Mouse (Mus musculus): ENCODE measurements around the gene Tiam2. TPM values are rescaled to one million over a fixed set of nuclear protein-coding genes. Genes with fewer than 3 reads are reported as not detected.
"Not testable (repeated sequence)": the region's sequence is repeated elsewhere in the genome, so short reads cannot be mapped to it uniquely, and the experiment has no call there.

The Tiam2 gene
- total RNA-seq, 2 experiments from 2014 or later: 80.1 to 82.9 TPM

GRCm38 (mm10) chr17:3347800-3348199, 21.4 kb downstream of the Tiam2 start:
- H3K4me3 ChIP-seq: no peak overlapping the region
- H3K27ac ChIP-seq: no peak overlapping the region
- DNase-seq (ENCODE audit: extremely low spot score in 1 of 2, low spot score in 2 of 2): no peak
- TF ChIP-seq CTCF (IDR thresholded peaks at IDR 0.05): no peak
- intact Hi-C loops (cut with DNase I): no loop called here

DNA sequence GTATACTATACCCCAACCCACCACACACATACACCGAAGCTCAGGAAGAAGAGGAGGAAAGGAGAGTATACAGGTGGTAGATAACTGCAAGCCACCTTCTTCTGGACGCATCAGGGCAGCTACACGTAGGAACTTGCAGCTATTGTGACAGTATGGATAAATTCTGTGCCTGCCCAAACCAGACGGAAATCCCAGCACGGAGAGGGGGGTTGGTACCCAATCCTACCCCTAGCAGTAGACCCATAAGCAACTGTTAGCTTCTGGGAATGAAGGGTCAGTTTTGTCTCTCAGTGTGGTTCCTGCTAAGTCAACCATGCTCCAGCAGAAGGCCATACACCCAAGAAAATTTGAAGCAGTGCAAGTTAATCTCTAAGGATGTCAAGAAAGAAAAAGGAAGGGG, 23.0 kb downstream of the Tiam2 start:
- Histone ChIP-seq H3K4me3 (no peak overlapping the region), H3K27ac (no peak overlapping the region)
- DNase-seq (ENCODE audit: extremely low spot score in 1 of 2, low spot score in 2 of 2): no peak
- intact Hi-C loops (cut with DNase I): no loop called here
- TF ChIP-seq CTCF (IDR thresholded peaks at IDR 0.05): no peak

DNA sequence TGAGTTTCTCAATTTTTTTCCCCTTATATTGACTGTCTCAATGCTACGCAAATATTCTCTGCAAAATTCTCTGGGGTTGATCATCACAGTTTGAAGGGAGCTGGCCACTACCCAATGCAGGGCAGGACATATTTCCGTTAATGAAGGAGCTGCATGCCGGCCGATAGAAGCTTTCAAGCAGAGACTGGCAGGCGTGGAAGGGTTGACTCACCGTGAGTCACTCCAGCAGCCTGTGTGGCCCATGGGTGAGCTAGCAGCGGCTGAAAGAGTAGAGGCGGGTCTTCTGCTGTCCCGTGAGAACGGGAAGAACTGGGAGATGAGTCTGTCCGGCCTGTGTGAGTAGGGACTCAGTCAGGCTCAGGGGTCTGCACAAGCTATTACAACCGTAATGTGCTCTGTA, 23.6 kb downstream of the Tiam2 start:
- DNase-seq (ENCODE audit: extremely low spot score in 1 of 2, low spot score in 2 of 2): no peak
- no peak overlapping the region for H3K27ac ChIP-seq
- no peak overlapping the region for H3K4me3 ChIP-seq
- TF ChIP-seq CTCF (IDR thresholded peaks at IDR 0.05): no peak
- intact Hi-C loops (cut with DNase I): no loop called here

DNA sequence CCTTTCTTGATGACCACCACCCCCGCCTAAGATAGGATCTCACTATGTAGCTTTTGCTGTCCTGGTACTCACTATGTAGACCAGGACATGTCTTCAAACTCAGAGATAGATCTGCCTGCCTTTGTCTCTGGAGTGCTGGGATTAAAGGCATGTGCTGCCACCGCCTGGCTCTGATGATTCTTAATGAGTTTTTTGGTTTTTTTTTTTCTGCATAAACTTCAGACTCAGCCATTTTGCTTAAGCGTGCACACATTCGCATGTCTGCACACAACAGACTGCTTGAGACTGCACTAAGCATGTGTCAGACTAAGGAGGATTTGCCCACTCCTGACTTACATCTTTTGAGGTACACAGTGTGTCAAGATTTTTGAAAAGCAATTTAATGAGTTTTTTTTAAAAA, 24.0 kb downstream of the Tiam2 start:
- no peak overlapping the region for H3K27ac ChIP-seq
- no peak overlapping the region for H3K4me3 ChIP-seq
- no peak for DNase-seq (ENCODE audit: extremely low spot score in 1 of 2, low spot score in 2 of 2)
- intact Hi-C loops (cut with DNase I): no loop called here
- no peak; the same call in none of the 2 replicates for TF ChIP-seq CTCF (IDR thresholded peaks at IDR 0.05)

DNA sequence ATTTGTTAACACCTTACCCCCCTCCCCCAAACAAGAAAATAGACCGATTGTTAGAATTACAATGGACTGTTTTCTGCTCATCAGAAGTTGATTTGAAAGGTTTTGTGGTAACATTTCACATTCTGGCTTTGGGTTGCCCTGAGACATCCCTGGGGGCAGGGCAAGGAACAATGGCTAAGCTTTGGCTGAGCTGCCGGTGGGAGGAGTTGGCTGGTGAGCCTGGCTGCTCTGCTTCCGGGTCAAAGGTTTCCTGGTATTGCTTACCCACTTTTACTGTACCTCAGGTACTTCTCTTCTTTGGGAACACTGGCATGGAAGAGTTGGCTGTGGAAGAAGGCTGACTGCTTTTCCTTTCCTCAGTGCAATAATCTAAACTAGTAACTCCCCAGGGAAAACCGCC, 25.3 kb downstream of the Tiam2 start:
- TF ChIP-seq CTCF (IDR thresholded peaks at IDR 0.05): no peak
- no peak for DNase-seq (ENCODE audit: extremely low spot score in 1 of 2, low spot score in 2 of 2)
- intact Hi-C loops (cut with DNase I): no loop called here
- H3K4me3 ChIP-seq: no peak overlapping the region
- H3K27ac ChIP-seq: no peak overlapping the region

DNA sequence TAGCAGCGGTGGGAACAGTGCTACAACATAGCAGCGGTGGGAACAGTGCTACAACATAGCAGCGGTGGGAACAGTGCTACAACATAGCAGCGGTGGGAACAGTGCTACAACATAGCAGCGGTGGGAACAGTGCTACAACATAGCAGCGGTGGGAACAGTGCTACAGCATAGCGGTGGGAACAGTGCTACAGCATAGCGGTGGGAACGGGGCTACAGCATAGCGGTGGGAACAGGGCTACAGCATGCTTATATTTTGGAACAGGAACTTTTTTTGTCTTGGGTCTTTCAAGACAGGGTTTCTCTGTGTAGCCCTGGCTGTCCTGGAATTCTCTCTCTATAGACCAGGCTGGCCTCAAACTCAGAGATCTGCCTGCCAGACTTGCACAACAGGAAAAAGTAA, 26.8 kb downstream of the Tiam2 start:
- H3K27ac ChIP-seq; H3K4me3 ChIP-seq; DNase-seq (ENCODE audit: extremely low spot score in 1 of 2, low spot score in 2 of 2); intact Hi-C loops (cut with DNase I): not testable (repeated sequence)

- no peak for TF ChIP-seq CTCF (IDR thresholded peaks at IDR 0.05)
- intact Hi-C loops (cut with DNase I): no loop called here
- DNase-seq (ENCODE audit: extremely low spot score in 1 of 2, low spot score in 2 of 2): no peak
- Histone ChIP-seq H3K4me3 (no peak overlapping the region), H3K27ac (no peak overlapping the region)
Observed at GRCm38 (mm10) chr17:3354856-3355255, 28.5 kb downstream of the Tiam2 start.

GRCm38 (mm10) chr17:3356633-3357365, 30.4 kb downstream of the Tiam2 start:
- no peak overlapping the region for H3K27ac ChIP-seq
- DNase-seq (ENCODE audit: extremely low spot score in 1 of 2, low spot score in 2 of 2): no peak
- TF ChIP-seq CTCF (IDR thresholded peaks at IDR 0.05): no peak
- no peak overlapping the region for H3K4me3 ChIP-seq
- intact Hi-C loops (cut with DNase I): no loop called here

- Histone ChIP-seq H3K4me3 (no peak overlapping the region), H3K27ac (no peak overlapping the region)
- intact Hi-C loops (cut with DNase I): no loop called here
- no peak for TF ChIP-seq CTCF (IDR thresholded peaks at IDR 0.05)
- DNase-seq (ENCODE audit: extremely low spot score in 1 of 2, low spot score in 2 of 2): no peak
Observed at GRCm38 (mm10) chr17:3360236-3360635, 33.9 kb downstream of the Tiam2 start.

- intact Hi-C loops (cut with DNase I): no loop called here
- Histone ChIP-seq H3K4me3 (no peak overlapping the region), H3K27ac (no peak overlapping the region)
- TF ChIP-seq CTCF (IDR thresholded peaks at IDR 0.05): no peak
- DNase-seq (ENCODE audit: extremely low spot score in 1 of 2, low spot score in 2 of 2): no peak
Observed at GRCm38 (mm10) chr17:3361751-3362150, 35.4 kb downstream of the Tiam2 start.

- intact Hi-C loops (cut with DNase I): no loop called here
- no peak for DNase-seq (ENCODE audit: extremely low spot score in 1 of 2, low spot score in 2 of 2)
- no peak overlapping the region for H3K4me3 ChIP-seq
- no peak overlapping the region for H3K27ac ChIP-seq
- no peak for TF ChIP-seq CTCF (IDR thresholded peaks at IDR 0.05)
Observed at GRCm38 (mm10) chr17:3363216-3363615, 36.8 kb downstream of the Tiam2 start.

- Histone ChIP-seq H3K4me3 (no peak overlapping the region), H3K27ac (no peak overlapping the region)
- no peak for DNase-seq (ENCODE audit: extremely low spot score in 1 of 2, low spot score in 2 of 2)
- intact Hi-C loops (cut with DNase I): no loop called here
- TF ChIP-seq CTCF (IDR thresholded peaks at IDR 0.05): no peak
Observed at GRCm38 (mm10) chr17:3366741-3367140, 40.4 kb downstream of the Tiam2 start.

DNA sequence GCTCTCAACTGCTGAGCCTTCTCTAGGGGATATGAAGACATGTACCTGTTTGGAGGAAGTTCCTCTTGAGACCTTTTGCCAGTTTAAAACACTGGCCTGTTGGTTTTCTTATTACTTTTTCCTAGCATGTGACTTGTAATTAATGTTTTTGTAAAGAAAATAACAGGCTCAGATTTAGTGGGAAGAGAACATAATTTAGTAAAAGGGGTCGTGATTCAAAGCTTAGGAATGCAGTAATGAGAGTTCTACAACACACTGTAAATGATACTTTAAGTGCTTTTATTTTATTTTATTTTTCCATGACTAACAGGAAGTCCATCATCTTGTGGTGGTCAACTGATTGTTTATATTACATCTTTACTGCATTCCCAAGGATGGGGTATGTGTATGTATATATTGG, 42.0 kb downstream of the Tiam2 start:
- TF ChIP-seq CTCF (IDR thresholded peaks at IDR 0.05): no peak
- no peak for DNase-seq (ENCODE audit: extremely low spot score in 1 of 2, low spot score in 2 of 2)
- H3K27ac ChIP-seq: no peak overlapping the region
- H3K4me3 ChIP-seq: no peak overlapping the region
- intact Hi-C loops (cut with DNase I): no loop called here

Data from left cerebral cortex, adult 2 months (tissue).